Mouse (Mus musculus): Measurements from ENCODE around the gene Dffa.
"Not testable (repeated sequence)": the region's sequence is repeated elsewhere in the genome, so short reads cannot be mapped to it uniquely, and the experiment has no call there.

Gene Dffa

DNA sequence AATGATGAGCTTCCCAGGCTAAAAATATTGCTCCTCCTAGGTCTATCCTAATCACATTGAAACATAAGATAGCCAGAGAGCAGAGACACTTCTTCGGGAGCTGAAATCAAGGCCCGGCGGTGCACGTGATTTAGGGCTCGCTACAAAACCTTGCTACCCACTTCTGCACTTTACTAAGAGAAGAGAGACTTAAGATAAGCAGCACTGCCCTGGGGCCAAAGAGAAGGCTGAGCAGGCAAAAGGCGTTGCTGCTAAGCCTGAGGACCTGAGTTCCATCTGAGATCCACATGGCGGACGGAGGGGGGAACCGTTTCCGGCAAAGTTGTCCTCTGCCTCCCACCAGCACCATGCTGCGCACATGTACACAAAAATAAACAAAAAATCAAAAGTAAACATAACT, 5.4 kb upstream of the Dffa start:
- no peak for DNase-seq (ENCODE audit: low read depth)

- peak; percentile 90 for DNase-seq (ENCODE audit: low read depth)
Measured at GRCm38 (mm10) chr4:149099369-149100017, 4.5 kb upstream of the Dffa start, which contains the start of gene Pex14. Pex14 (minus strand) TSS chr4:149099876.

DNA sequence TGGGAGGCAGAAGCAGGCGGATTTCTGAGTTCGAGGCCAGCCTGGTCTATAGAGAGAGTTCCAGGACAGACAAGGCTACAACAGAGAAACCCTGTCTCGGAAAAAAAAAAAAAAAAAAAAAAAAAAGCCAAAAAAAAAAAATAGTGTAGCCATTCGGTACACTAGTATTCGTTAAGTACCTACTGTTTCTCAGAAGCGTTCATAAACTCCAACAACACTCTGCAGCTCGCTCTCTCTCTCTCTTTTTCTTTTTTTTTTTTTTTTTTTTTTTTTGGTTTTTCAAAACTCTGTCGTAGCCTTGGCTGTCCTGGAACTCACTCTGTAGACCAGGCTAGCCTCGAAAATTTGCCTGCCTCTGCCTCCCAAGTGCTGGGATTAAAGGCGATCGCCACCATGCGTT, 3.5 kb upstream of the Dffa start:
- not testable (repeated sequence) for DNase-seq (ENCODE audit: low read depth)

DNA sequence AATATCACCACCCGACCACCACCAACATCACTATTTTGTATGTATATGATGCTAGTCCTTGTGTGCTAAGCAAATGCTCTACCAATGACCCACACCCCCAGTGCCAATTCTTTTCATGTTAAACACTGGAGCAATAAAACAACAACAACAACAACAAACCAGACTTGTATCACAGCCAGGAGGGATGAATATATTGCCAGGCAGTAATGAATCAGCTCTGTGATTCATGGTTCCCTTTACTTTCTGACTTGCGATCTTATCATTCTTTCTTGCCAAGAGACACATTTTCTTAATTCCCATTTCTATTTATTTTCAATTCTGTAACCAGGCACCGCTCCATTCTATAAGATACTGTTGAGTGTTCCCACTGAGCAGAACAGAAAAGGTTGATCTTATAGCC, 2.5 kb upstream of the Dffa start:
- DNase-seq (ENCODE audit: low read depth), result no peak

- DNase-seq (ENCODE audit: low read depth), result not testable (repeated sequence)
Measured at GRCm38 (mm10) chr4:149119978-149120562, 16.1 kb downstream of the Dffa start.

DNA sequence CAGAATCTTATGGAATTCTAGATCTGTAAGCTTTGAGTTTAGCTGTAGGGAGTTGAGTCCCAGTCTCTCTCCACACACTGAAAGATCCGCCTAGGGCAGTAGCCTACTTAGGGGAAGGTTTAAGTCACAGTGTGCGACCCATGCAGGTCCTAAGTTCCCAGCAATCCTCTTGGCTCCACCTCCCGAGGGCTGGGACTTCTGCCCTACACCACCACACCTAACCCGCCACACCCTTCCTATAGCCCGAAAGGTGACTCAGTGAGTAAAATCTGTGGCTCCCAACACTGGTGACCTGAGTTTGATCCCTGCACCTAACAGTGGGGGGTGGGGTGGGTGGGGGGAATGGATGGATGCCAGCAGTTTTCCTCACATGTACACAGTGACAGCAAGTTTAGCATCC, 19.5 kb downstream of the Dffa start:
- DNase-seq (ENCODE audit: low read depth), result no peak

DNA sequence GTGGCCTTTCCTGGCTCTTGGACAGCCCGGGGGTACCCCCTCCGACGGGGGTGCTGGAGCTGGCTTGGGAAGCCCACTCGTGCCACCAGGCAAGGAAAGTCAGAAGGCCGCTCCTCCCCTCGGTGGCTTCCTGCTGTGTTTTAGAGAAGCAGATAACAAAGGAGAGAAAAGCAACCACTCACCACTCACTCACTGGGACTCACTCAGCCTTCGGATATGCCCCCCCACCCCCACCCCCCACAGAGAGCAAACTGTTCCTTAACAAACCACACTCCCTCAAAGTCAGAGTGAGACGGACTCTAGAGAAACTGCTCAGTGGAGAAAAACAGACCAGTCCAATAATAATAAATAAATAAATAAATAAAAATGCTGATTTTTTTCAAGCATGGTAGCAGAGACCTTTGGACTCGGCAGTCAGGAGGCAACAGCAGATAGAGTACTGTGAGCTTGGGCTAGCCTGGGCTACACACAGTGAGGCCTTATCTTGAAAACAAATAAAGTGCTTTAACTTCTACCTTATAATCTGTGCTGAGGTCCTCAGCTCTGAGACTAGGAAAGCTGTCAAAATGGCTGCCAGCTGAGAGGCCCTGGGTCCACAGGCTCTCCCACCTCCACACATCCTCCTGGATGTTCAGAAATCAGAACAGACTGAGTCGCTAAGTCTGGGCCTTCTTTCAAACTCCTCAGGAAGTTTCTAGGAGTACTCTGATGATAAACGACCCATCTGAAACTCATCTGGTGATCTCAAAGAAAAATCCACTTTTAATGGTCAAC, 21.6 kb downstream of the Dffa start:
- no peak for DNase-seq (ENCODE audit: low read depth)

DNA sequence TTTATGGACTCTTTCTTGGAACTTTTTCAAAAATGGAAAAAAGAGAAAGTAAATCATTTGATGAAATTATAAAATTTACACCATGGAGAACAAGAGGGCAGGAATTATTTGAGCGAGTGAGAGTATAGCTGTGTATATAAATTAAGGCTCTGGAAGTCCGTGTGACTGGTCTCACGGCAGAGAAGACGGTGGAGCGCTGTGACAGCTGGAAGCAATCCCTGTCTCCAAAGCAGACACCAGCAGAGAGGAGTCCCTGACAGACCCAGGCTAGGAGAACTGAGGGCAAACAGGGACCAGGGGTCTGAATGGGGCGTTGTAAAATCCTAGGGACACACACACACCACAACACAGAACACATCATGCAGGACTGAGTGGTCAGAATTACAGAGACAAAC, 22.2 kb downstream of the Dffa start:
- no peak for DNase-seq (ENCODE audit: low read depth)

- no peak for DNase-seq (ENCODE audit: low read depth)
Measured at GRCm38 (mm10) chr4:149126663-149127062, 22.7 kb downstream of the Dffa start, which contains the start of gene Cort. Cort (minus strand) TSS chr4:149126763.

GRCm38 (mm10) chr4:149128467-149128866, 24.5 kb downstream of the Dffa start:
- DNase-seq (ENCODE audit: low read depth), result no peak

- no peak for DNase-seq (ENCODE audit: low read depth)
Measured at GRCm38 (mm10) chr4:149131021-149131752, 27.2 kb downstream of the Dffa start.

- no peak for DNase-seq (ENCODE audit: low read depth)
Measured at GRCm38 (mm10) chr4:149131789-149132565, 28.0 kb downstream of the Dffa start.

DNA sequence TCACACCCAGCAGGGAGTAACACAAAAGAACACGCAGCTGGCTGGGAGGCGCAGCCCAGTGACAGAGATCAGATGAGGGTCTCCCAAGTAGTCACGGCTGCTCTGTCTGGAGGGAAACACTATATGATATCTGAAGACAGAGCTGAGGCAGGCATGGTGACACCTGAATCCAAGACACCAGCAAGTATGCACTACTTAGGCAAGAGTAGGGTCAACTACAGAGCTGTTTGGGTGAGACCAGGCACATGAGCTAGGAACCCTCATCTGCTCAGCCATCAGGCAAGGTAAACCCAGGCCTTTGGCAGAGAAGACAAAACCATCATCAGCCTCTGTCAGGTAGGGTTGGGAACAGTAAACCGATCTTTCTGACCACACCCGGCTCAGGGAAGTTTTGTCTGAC, 29.4 kb downstream of the Dffa start:
- DNase-seq (ENCODE audit: low read depth), result no peak

GRCm38 (mm10) chr4:149136116-149136850, 32.3 kb downstream of the Dffa start:
- DNase-seq (ENCODE audit: low read depth), result peak; percentile 5

DNA sequence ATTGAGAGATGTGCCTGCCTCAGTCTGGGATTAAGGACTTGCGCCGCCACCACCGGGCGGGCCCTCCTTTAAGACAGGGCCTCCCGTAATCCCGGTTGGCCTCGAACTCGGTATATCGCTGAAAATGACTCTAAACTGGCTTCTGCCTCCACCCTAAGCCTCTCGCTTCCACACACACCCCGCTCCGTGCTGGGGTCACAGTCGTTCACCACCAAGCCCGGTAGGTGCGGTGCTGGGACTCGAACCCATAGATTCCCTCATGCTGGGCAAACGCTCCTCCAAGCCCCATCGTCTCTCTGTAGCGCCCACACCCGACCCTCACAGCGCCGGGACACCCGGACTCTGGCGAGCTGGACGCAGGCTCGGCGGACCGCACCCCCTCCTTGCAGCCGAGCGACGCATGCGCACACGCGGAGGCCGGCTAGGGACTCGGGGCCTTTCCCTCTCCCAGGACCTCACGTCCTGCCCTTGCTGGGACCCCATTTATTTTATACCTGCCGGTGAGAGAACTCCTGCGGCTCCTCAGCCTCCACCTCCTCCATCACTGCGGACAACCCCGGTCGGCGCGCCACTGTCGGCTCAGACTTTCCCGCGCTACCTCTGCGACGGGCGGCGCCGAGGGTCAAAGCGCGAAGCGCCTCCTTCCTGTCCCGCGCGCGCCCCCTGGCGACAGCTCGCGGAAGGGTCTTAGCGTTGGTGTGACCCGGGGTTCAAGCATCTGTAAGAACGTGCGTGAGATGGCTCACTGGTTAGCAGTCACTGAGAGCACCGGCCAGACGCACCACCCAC, 33.2 kb downstream of the Dffa start, which contains the start of gene Cenps:
Cenps (minus strand) TSS at position 648 of the 789 bp plus-strand sequence.
- peak; percentile 92 for DNase-seq (ENCODE audit: low read depth)

DNA sequence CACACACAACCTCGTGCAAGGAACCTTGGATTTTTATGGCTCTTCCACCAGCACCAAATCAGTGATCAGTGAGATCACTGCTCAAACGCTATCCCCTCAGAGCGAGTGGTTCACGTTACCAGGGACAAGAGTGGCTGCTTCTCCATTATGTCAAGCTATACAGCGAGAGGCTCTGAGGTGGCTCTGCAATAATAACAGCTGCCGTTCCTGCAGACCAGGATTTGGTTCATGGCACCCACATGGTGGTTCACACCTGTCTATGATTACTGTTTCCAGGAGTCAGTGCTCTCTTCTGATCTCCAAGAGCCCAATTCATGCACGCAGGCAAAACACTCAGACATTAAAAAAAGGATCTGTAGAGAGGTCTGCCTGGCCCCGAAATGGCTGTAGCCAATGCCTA, 34.6 kb downstream of the Dffa start:
- DNase-seq (ENCODE audit: low read depth), result no peak

GRCm38 (mm10) chr4:149143594-149143993, 39.6 kb downstream of the Dffa start:
- no peak for DNase-seq (ENCODE audit: low read depth)

DNA sequence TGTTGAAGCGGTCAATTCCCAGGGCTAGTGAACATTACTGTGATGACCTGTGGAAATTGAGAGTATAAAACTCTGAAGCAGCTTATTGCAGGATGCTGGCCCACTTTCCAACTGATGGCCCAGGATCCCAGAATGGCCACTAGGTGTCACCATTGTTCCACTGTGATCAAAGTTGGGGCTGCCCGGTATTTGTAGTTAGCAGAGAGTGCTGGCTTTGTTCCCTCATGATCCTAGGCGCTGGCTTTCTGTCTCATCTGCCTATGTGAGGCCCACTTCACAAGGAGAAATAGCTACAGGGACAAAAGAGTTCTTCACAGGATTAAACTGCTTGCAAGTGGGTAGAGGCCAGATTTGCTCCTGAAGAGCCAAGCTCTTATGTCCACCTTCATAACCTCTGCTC, 40.5 kb downstream of the Dffa start:
- peak; percentile 91 for DNase-seq (ENCODE audit: low read depth)

- no peak for DNase-seq (ENCODE audit: low read depth)
Measured at GRCm38 (mm10) chr4:149145151-149145550, 41.2 kb downstream of the Dffa start.

DNA sequence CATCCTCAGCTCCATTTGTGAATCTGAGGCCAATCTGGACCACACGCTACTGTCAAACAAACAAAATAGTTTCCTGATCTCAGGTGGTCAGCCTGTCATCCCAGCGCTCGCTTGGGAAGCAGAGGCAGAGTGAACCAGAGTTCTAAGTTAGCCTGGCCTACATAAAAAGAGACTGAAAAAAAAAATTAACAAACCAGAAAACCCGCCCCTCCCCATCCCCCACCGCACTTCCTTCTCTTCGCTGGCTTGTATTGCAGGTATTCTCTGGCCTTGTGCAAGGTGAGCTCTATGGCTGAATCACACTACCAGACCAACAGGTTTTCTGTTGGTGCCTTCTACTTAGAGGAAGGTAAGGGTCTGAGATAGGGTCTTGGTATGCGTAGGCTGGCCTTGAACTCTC, 43.6 kb downstream of the Dffa start:
- DNase-seq (ENCODE audit: low read depth), result no peak

Data from induced T-regulatory cell, adult 2 months (primary cell).